Mouse (Mus musculus) CH12.LX (cell line): Measurements from ENCODE around the gene Ube2v1. TPM values are rescaled to one million over a fixed set of nuclear protein-coding genes. Genes with fewer than 3 reads are reported as not detected.

Source experiments
- DNase-seq: peaks from one replicate; pipeline ENCODE4 v3.0.0-alpha.2; 2013; ENCODE audit errors: extremely low read depth
- H3K27ac ChIP-seq: 2 replicates; pipeline ENCODE4 v1.5.1; 2012; ENCODE audit warnings: low read depth, mild to moderate bottlenecking, control low read depth, moderate library complexity; ENCODE audit not compliant: insufficient read depth
- H3K27me3 ChIP-seq: replicated peaks from 2 replicates; pipeline ENCODE3; 2012; ENCODE audit warnings: inconsistent platforms
- H3K36me3 ChIP-seq, 2 experiments: replicated peaks in 1 of 2; 2 replicates each; pipeline versions ENCODE3 to v1.6.1; 2012; ENCODE audit warnings: inconsistent platforms in 1 of 2, low read length in 1 of 2, mild to moderate bottlenecking in 1 of 2, mixed read lengths in 1 of 2, moderate library complexity in 1 of 2; ENCODE audit not compliant: control insufficient read depth in 1 of 2, insufficient read depth in 1 of 2
- H3K4me1 ChIP-seq, 2 experiments: 2 replicates each; pipeline ENCODE4 v1.6.1; 2012; ENCODE audit warnings: inconsistent platforms in 1 of 2, moderate library complexity in 1 of 2; ENCODE audit not compliant: insufficient read depth in 2 of 2, control insufficient read depth in 1 of 2
- H3K4me2 ChIP-seq: 2 replicates; pipeline ENCODE4 v1.6.1; 2012; ENCODE audit warnings: low read depth, mild to moderate bottlenecking, control low read depth; ENCODE audit not compliant: poor library complexity, insufficient read depth, severe bottlenecking
- H3K4me3 ChIP-seq, 3 experiments: fragments of 150-350 bp in 1 of 3; sonication (generic) in 1 of 3; replicated peaks in 1 of 3; 2 replicates each; pipeline versions ENCODE3 to v1.5.1; 2011 to 2012; ENCODE audit warnings: low read depth in 2 of 3, low read length in 2 of 3, mild to moderate bottlenecking in 2 of 3, moderate library complexity in 2 of 3, control low read depth in 1 of 3, improper control_type of control experiment in 1 of 3, inconsistent platforms in 1 of 3, mixed read lengths in 1 of 3; ENCODE audit not compliant: poor library complexity in 1 of 3
- H3K79me2 ChIP-seq: replicated peaks from 2 replicates; pipeline ENCODE4 v1.6.1; 2012; ENCODE audit warnings: mild to moderate bottlenecking, moderate library complexity; ENCODE audit not compliant: control insufficient read depth, poor library complexity, insufficient read depth, severe bottlenecking; ENCODE audit errors: extremely low read depth
- H3K9ac ChIP-seq: 2 replicates; pipeline ENCODE4 v1.6.1; 2012; ENCODE audit warnings: low read depth, mild to moderate bottlenecking, control low read depth, moderate library complexity; ENCODE audit not compliant: insufficient read depth
- H3K9me3 ChIP-seq: replicated peaks from 2 replicates; pipeline ENCODE3; 2012; ENCODE audit warnings: low read length, inconsistent platforms, mixed read lengths
- BHLHE40 ChIP-seq: IDR thresholded peaks from 2 replicates; pipeline ENCODE4 v1.6.1; 2011; ENCODE audit warnings: mild to moderate bottlenecking, low read depth, low read length, improper control_type of control experiment
- CHD2 ChIP-seq: IDR thresholded peaks from 2 replicates; pipeline ENCODE4 v1.6.1; 2011; ENCODE audit warnings: low read length, improper control_type of control experiment
- CTCF ChIP-seq, 2 experiments: IDR thresholded peaks in 1 of 2; conservative IDR thresholded peaks in 1 of 2; 2 replicates each; pipeline ENCODE4 v1.5.1; 2011 to 2012; ENCODE audit warnings: low read depth in 2 of 2, low read length in 2 of 2, improper control_type of control experiment in 1 of 2, inconsistent platforms in 1 of 2, mild to moderate bottlenecking in 1 of 2, moderate library complexity in 1 of 2
- EP300 ChIP-seq: IDR thresholded peaks from 2 replicates; pipeline ENCODE4 v1.6.1; 2011; ENCODE audit warnings: low read length, improper control_type of control experiment
- ETS1 ChIP-seq: conservative IDR thresholded peaks from 2 replicates; pipeline ENCODE4 v1.6.1; 2012; ENCODE audit warnings: low read depth, mild to moderate bottlenecking, inconsistent platforms, low read length, improper control_type of control experiment, moderate library complexity
- HCFC1 ChIP-seq: IDR thresholded peaks from 2 replicates; pipeline ENCODE4 v1.6.1; 2012; ENCODE audit warnings: low read depth, mild to moderate bottlenecking, inconsistent platforms, low read length, improper control_type of control experiment
- JUN ChIP-seq: IDR thresholded peaks from 2 replicates; pipeline ENCODE4 v1.6.1; 2011; ENCODE audit warnings: low read depth, mild to moderate bottlenecking, low read length, improper control_type of control experiment, moderate library complexity; ENCODE audit not compliant: insufficient read depth
- MAZ ChIP-seq: IDR thresholded peaks from 2 replicates; pipeline ENCODE4 v1.6.1; 2012; ENCODE audit warnings: low read depth, mild to moderate bottlenecking, inconsistent platforms, low read length, improper control_type of control experiment, moderate library complexity
- MXI1 ChIP-seq: IDR thresholded peaks from 2 replicates; pipeline ENCODE4 v1.6.1; 2011; ENCODE audit warnings: mild to moderate bottlenecking, low read depth, low read length, improper control_type of control experiment
- RAD21 ChIP-seq: IDR thresholded peaks from 2 replicates; pipeline ENCODE4 v1.6.1; 2011; ENCODE audit warnings: low read depth, mild to moderate bottlenecking, low read length, improper control_type of control experiment, moderate library complexity
- SIN3A ChIP-seq: IDR thresholded peaks from 2 replicates; pipeline ENCODE4 v1.6.1; 2012; ENCODE audit warnings: low read length, improper control_type of control experiment, inconsistent platforms
- SMC3 ChIP-seq: IDR thresholded peaks from 2 replicates; pipeline ENCODE4 v1.6.1; 2011; ENCODE audit warnings: low read depth, low read length, improper control_type of control experiment
- TBP ChIP-seq: conservative IDR thresholded peaks from 2 replicates; pipeline ENCODE4 v1.6.1; 2011; ENCODE audit warnings: low read depth, low read length, improper control_type of control experiment
- TCF12 ChIP-seq: IDR thresholded peaks from 2 replicates; pipeline ENCODE4 v1.6.1; 2014; ENCODE audit warnings: low read depth, mild to moderate bottlenecking, inconsistent platforms, low read length, improper control_type of control experiment
- UBTF ChIP-seq: IDR thresholded peaks from 2 replicates; pipeline ENCODE4 v1.6.1; 2012; ENCODE audit warnings: low read depth, mild to moderate bottlenecking, inconsistent platforms, low read length, improper control_type of control experiment, moderate library complexity
- ZC3H11A ChIP-seq: IDR thresholded peaks from 2 replicates; pipeline ENCODE4 v1.6.1; 2012; ENCODE audit warnings: low read depth, mild to moderate bottlenecking, inconsistent platforms, low read length, improper control_type of control experiment
- ZNF384 ChIP-seq: IDR thresholded peaks from 2 replicates; pipeline ENCODE4 v1.6.1; 2012; ENCODE audit warnings: low read depth, low read length, improper control_type of control experiment, inconsistent platforms
- dilution Hi-C: fragments of 300-500 bp; cut with MboI; formaldehyde crosslinking; loops from 2 replicates; pipeline ENCODE4 v1.14.3; 2020; ENCODE audit warnings: low sequenced_read_pairs; ENCODE audit not compliant: extremely low pct_unique_long_range_greater_than_20kb, extremely low pct_ligation_motif_present
- in situ Hi-C: fragments of 300-500 bp; cut with MboI; formaldehyde crosslinking; loops from 3 replicates; pipeline ENCODE4 v1.14.3; 2019; ENCODE audit warnings: low sequenced_read_pairs, low pct_ligation_motif_present, low pct_unique_long_range_greater_than_20kb, mixed read lengths
- polyA plus RNA-seq: library from polyadenylated mRNA; unstranded; fragments of >175 nt; gene quantifications from 2 replicates; pipeline ENCODE4 v1.2.1, GENCODE M21; 2012; ENCODE audit warnings: low read depth; ENCODE audit not compliant: insufficient read length
- total RNA-seq, 2 experiments: library from RNA; depleted of rRNA; stranded (reverse); fragments of 300-350 nt in 1 of 2; fragments of >200 nt in 1 of 2; gene quantifications; 2 replicates each; pipeline ENCODE4 v1.2.3; 2012 to 2014

Gene Ube2v1
- total and polyA plus RNA-seq, 3 experiments: 92.8 to 184 (median 126) TPM

DNA sequence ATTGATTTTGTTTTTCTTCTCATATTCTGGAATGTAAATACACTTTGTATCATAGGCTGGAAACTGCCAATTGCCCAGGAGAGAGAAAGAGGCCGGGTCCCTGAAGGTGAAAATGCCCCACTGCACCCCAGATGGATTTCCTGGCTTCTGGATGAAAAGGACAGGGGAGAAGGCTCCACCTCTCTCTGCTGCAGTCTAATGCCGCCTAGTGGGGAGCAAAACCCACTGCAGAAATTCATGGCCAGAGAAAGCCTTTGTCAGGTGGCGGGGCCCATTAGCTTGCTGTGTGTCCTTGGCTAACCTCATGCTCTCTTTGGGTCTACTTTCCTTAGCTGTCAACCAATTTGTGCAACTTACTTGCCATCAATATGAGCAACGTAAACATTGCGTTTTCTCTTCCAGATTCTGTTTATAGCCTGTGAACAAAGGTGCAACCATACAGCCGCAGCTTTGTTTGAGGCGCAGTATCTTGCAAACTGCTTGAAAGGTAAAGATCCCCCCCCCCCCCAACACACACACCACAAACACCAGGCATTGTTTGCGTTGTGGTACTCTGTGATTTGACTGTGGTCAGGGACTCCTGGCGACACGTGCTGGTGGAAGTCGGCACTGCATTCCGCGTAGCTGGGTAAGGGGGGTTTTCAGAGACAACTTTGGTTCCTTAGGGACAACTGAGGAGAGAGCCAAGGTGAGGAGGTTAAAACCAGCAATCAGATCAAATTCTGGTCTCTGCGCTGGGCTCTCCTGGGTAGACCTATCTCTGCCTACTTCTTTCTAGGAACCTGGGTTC, 43.4 kb upstream of the Ube2v1 start:
- in situ Hi-C loops (loop anchor here (5.0 kb wide), 2 partner anchors 33 to 143 kb away; no protein-coding TSS in a partner anchor), dilution Hi-C loops (loop anchor here (25.0 kb wide), 1 partner anchor 212 kb away; no protein-coding TSS in a partner anchor)
- TF ChIP-seq JUN: no peak
- peak; percentile 48 for TF ChIP-seq BHLHE40
- 0 out of 2 replicates have a peak, but pooled peaks have one; percentile 21 for TF ChIP-seq SIN3A
- peak; percentile 78 for TF ChIP-seq SMC3
- peak; percentile 41 to 82; a peak in 3 of 4 replicates for TF ChIP-seq CTCF (conservative IDR thresholded peaks at IDR 0.05 in 1 of 2, IDR thresholded peaks at IDR 0.05 in 1 of 2; ENCODE audit: low read depth in 2 of 2, low read length in 2 of 2)
- peak; percentile 71 for TF ChIP-seq RAD21
- TF ChIP-seq MAZ: no peak
- TF ChIP-seq ZNF384: no peak
- TF ChIP-seq UBTF: no peak
- no peak for TF ChIP-seq TBP
- TF ChIP-seq ZC3H11A: peak; percentile 5; the same call in 1 of the 2 replicates
- TF ChIP-seq HCFC1: no peak
- no peak for TF ChIP-seq MXI1
- Histone ChIP-seq H3K36me3 (no peaks in the 10 kb centered on the region), H3K4me3 (no peak overlapping the region), H3K27ac (no peak overlapping the region), H3K4me1 (peaks cover 7 to 30% of the 10 kb centered on the region in 2 experiments), H3K9me3 (peaks cover 14% of the 10 kb centered on the region), H3K9ac (no peak overlapping the region), H3K4me2 (no peak overlapping the region), H3K79me2 (no peaks in the 10 kb centered on the region), H3K27me3 (peaks cover 37% of the 10 kb centered on the region)
- DNase-seq: peak; percentile 48

DNA sequence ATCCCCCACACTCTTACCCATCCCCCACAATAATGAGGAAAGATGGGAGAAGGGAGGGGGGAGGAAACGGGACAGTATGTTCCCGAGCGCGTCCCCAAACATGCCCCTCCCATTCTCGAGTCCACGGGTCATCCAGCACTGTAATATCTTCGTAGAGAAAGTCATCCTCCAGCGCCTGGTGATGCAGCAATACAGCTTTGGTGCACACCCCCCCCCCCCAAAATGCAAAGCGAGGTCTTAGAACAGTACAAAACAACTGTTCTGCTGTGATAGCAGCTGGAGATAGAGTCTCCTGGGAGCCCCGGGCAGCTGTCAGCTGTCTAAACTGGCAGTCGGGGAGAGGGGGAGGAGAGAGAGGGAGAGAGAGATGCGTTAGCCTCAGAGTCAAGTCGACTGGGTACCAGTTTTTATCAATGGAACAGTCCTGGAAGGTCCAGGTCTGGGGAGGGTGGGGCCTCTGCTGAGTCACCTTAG, 40.4 kb upstream of the Ube2v1 start:
- Histone ChIP-seq H3K4me3 (no peak overlapping the region), H3K4me1 (peaks cover 7 to 19% of the 10 kb centered on the region in 2 experiments), H3K36me3 (no peaks in the 10 kb centered on the region), H3K79me2 (no peaks in the 10 kb centered on the region), H3K9ac (no peak overlapping the region), H3K27ac (no peak overlapping the region), H3K4me2 (no peak overlapping the region), H3K9me3 (peaks cover 11% of the 10 kb centered on the region), H3K27me3 (peaks cover 47% of the 10 kb centered on the region)
- in situ Hi-C loops (no loop called here), dilution Hi-C loops (no loop called here)
- DNase-seq: peak; percentile 85
- TF ChIP-seq ETS1 (peak; percentile 94), TBP (no peak), CHD2 (peak; percentile 88), BHLHE40 (peak; percentile 23; the same call in 1 of the 2 replicates), EP300 (peak; percentile 19; the same call in 1 of the 2 replicates), TCF12 (peak; percentile 97)
